Mouse (Mus musculus): ENCODE measurements at regions not wholly inside any gene's neighbourhood (a gene's known extent, or its start where the extent isn't known, plus 50 kb on each side); places are given as distances from the start of the nearest gene placed in this dataset.

DNA sequence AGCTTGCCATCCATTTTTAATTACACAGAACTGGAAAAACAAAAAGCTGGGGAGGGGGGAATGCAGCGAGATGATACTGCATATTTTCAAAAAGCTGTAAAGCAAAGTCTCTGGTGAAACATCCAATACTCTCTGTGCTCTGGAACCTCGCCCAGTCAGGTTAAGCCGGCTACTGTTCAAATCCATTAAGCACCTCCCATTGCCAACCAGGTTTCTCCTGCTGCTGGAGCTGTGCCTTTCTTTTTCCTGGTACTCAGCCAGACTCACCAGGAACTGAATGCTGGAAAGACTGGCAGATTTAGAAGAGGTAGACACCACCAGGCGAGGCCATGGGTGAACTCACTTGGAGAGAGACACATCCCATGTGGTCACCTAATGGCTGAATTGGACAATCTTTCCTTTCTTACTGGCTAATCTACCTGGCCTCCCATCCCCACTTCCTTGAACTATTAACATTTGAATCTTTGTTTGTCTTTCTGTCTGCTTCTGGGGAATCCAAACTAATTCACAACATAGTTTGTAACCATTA, 1250.8 kb upstream of the Jmjd1c start:
- H3K4me1 ChIP-seq (ENCODE audit: control insufficient read depth, insufficient read depth, low read length) = no peaks in the 10 kb centered on the region
- no peak overlapping the region for H3K4me3 ChIP-seq (ENCODE audit: insufficient read depth, low read depth, low read length)
- no peaks in the 10 kb centered on the region for H3K36me3 ChIP-seq (ENCODE audit: control insufficient read depth, insufficient read depth, low read length)
- no peak for TF ChIP-seq POLR2A (IDR thresholded peaks at IDR 0.05; ENCODE audit: extremely low read depth, insufficient read depth, low read length)
- TF ChIP-seq CTCF (IDR thresholded peaks at IDR 0.05; ENCODE audit: low read depth, low read length) = no peak
- H3K9ac ChIP-seq (ENCODE audit: low read depth, low read length) = no peak overlapping the region
- peak; percentile 54 for DNase-seq (ENCODE audit: extremely low read depth, low read depth, low spot score)
- H3K27me3 ChIP-seq (ENCODE audit: control insufficient read depth, insufficient read depth, low read length) = no peaks in the 10 kb centered on the region
- WGBS = 57% methylated on average over 4 of the region's 4 CpGs
- H3K27ac ChIP-seq (replicated peaks; ENCODE audit: insufficient read depth, low read depth, low read length) = no peak overlapping the region
- H3K79me2 ChIP-seq (ENCODE audit: control insufficient read depth, insufficient read depth, low read length) = no peaks in the 10 kb centered on the region

DNA sequence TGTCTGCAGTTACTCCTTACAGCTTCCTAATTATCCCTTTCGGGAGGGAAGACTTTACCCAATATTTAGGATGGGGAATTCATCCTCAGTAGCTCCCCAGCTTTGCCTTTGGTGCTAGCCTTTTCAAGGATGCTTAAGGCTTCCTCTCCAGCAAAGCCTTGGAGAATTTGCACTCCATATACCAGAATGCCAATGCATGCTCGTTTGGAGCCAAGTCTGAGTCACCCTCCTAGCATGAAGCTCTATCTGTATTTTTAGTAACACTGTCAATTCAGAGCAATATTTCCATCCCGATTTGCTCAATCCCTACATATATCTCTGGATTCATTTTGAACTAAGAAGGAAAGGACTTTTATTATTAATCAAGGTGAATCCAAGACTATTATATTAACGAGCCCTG, 1249.8 kb upstream of the Jmjd1c start:
- WGBS = 73% methylated on average over 4 of the region's 4 CpGs
- no peaks in the 10 kb centered on the region for H3K79me2 ChIP-seq (ENCODE audit: control insufficient read depth, insufficient read depth, low read length)
- DNase-seq (ENCODE audit: extremely low read depth, low read depth, low spot score) = no peak

GRCm38 (mm10) chr10:65847622-65848021, 1248.3 kb upstream of the Jmjd1c start:
- Histone ChIP-seq H3K9ac (ENCODE audit: low read depth, low read length) (no peak overlapping the region), H3K36me3 (ENCODE audit: control insufficient read depth, insufficient read depth, low read length) (no peaks in the 10 kb centered on the region), H3K4me1 (ENCODE audit: control insufficient read depth, insufficient read depth, low read length) (no peaks in the 10 kb centered on the region), H3K79me2 (ENCODE audit: control insufficient read depth, insufficient read depth, low read length) (no peaks in the 10 kb centered on the region), H3K4me3 (ENCODE audit: insufficient read depth, low read depth, low read length) (no peak overlapping the region), H3K27me3 (ENCODE audit: control insufficient read depth, insufficient read depth, low read length) (no peaks in the 10 kb centered on the region), H3K27ac (replicated peaks; ENCODE audit: insufficient read depth, low read depth, low read length) (no peak overlapping the region)
- 80% methylated on average over 1 of the region's 1 CpGs for WGBS
- TF ChIP-seq CTCF (IDR thresholded peaks at IDR 0.05; ENCODE audit: low read depth, low read length) (no peak), POLR2A (IDR thresholded peaks at IDR 0.05; ENCODE audit: extremely low read depth, insufficient read depth, low read length) (no peak)
- DNase-seq (ENCODE audit: extremely low read depth, low read depth, low spot score) = no peak

More for the DNA sequence above, 1249.8 kb upstream of the Jmjd1c start:
- no peak for TF ChIP-seq POLR2A (IDR thresholded peaks at IDR 0.05; ENCODE audit: extremely low read depth, insufficient read depth, low read length)
- TF ChIP-seq CTCF (IDR thresholded peaks at IDR 0.05; ENCODE audit: low read depth, low read length) = no peak
- Histone ChIP-seq H3K27ac (replicated peaks; ENCODE audit: insufficient read depth, low read depth, low read length) (no peak overlapping the region), H3K4me1 (ENCODE audit: control insufficient read depth, insufficient read depth, low read length) (no peaks in the 10 kb centered on the region), H3K4me3 (ENCODE audit: insufficient read depth, low read depth, low read length) (no peak overlapping the region), H3K36me3 (ENCODE audit: control insufficient read depth, insufficient read depth, low read length) (no peaks in the 10 kb centered on the region), H3K27me3 (ENCODE audit: control insufficient read depth, insufficient read depth, low read length) (no peaks in the 10 kb centered on the region), H3K9ac (ENCODE audit: low read depth, low read length) (no peak overlapping the region)

GRCm38 (mm10) chr10:65889881-65890280, 1206.0 kb upstream of the Jmjd1c start:
- Histone ChIP-seq H3K36me3 (ENCODE audit: control insufficient read depth, insufficient read depth, low read length) (no peaks in the 10 kb centered on the region), H3K4me1 (ENCODE audit: control insufficient read depth, insufficient read depth, low read length) (no peaks in the 10 kb centered on the region), H3K27me3 (ENCODE audit: control insufficient read depth, insufficient read depth, low read length) (no peaks in the 10 kb centered on the region), H3K4me3 (ENCODE audit: insufficient read depth, low read depth, low read length) (no peak overlapping the region), H3K27ac (replicated peaks; ENCODE audit: insufficient read depth, low read depth, low read length) (no peak overlapping the region), H3K9ac (ENCODE audit: low read depth, low read length) (no peak overlapping the region), H3K79me2 (ENCODE audit: control insufficient read depth, insufficient read depth, low read length) (no peaks in the 10 kb centered on the region)
- 71% methylated on average over 3 of the region's 3 CpGs for WGBS
- TF ChIP-seq POLR2A (IDR thresholded peaks at IDR 0.05; ENCODE audit: extremely low read depth, insufficient read depth, low read length) (no peak), CTCF (IDR thresholded peaks at IDR 0.05; ENCODE audit: low read depth, low read length) (no peak)
- no peak for DNase-seq (ENCODE audit: extremely low read depth, low read depth, low spot score)

DNA sequence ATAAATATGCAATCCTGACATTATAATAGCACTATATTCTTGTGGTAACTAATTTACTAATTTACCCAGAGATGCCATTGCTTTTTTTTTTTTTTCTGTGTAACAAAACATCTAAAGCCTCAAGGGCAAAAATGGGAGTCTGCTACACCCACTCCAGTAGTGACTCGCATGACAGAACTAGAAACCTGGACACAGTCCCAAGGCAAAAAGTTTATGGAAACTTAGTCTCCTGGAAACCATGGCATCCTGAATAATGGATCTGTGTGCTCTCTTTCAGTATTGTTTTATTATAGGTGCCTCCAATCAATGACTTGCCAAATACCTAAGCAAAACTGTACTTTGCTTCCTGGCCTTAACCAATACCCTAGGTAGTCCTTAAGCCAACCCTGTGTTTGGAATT, 1188.4 kb upstream of the Jmjd1c start:
- Histone ChIP-seq H3K79me2 (ENCODE audit: control insufficient read depth, insufficient read depth, low read length) (no peaks in the 10 kb centered on the region), H3K4me1 (ENCODE audit: control insufficient read depth, insufficient read depth, low read length) (no peaks in the 10 kb centered on the region), H3K4me3 (ENCODE audit: insufficient read depth, low read depth, low read length) (no peak overlapping the region), H3K9ac (ENCODE audit: low read depth, low read length) (no peak overlapping the region), H3K27me3 (ENCODE audit: control insufficient read depth, insufficient read depth, low read length) (no peaks in the 10 kb centered on the region), H3K36me3 (ENCODE audit: control insufficient read depth, insufficient read depth, low read length) (no peaks in the 10 kb centered on the region), H3K27ac (replicated peaks; ENCODE audit: insufficient read depth, low read depth, low read length) (no peak overlapping the region)
- DNase-seq (ENCODE audit: extremely low read depth, low read depth, low spot score) = no peak
- WGBS = 97% methylated on average over 1 of the region's 1 CpGs
- TF ChIP-seq POLR2A (IDR thresholded peaks at IDR 0.05; ENCODE audit: extremely low read depth, insufficient read depth, low read length) (no peak), CTCF (IDR thresholded peaks at IDR 0.05; ENCODE audit: low read depth, low read length) (no peak)

DNA sequence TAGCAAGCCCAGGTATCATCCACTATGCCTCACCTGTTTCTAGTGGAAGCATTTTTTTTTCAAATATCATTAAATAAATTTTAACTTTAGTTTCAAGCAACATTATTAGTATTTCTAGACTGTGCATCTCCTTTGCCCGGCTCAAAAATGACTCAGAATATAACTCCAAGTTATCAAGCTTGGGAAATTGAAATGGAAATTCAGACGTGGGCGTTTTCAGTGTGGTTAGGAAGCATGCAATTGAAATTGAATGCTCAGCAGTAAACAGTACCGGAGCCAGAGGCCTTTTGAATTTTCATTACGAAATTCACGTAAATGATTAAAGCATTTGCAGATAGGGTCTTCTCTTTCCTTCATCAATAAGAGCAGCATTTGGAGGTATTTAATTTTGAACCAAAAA, 1183.4 kb upstream of the Jmjd1c start:
- no peak overlapping the region for H3K9ac ChIP-seq (ENCODE audit: low read depth, low read length)
- no peak overlapping the region for H3K27ac ChIP-seq (replicated peaks; ENCODE audit: insufficient read depth, low read depth, low read length)
- TF ChIP-seq CTCF (IDR thresholded peaks at IDR 0.05; ENCODE audit: low read depth, low read length) (no peak), POLR2A (IDR thresholded peaks at IDR 0.05; ENCODE audit: extremely low read depth, insufficient read depth, low read length) (no peak)
- no peak overlapping the region for H3K4me3 ChIP-seq (ENCODE audit: insufficient read depth, low read depth, low read length)
- no peaks in the 10 kb centered on the region for H3K79me2 ChIP-seq (ENCODE audit: control insufficient read depth, insufficient read depth, low read length)
- H3K4me1 ChIP-seq (ENCODE audit: control insufficient read depth, insufficient read depth, low read length) = no peaks in the 10 kb centered on the region
- no peaks in the 10 kb centered on the region for H3K27me3 ChIP-seq (ENCODE audit: control insufficient read depth, insufficient read depth, low read length)
- no peak for DNase-seq (ENCODE audit: extremely low read depth, low read depth, low spot score)
- no peaks in the 10 kb centered on the region for H3K36me3 ChIP-seq (ENCODE audit: control insufficient read depth, insufficient read depth, low read length)
- WGBS = 77% methylated on average over 6 of the region's 6 CpGs

All from liver, adult 2 months (tissue).